Mouse (Mus musculus): ENCODE results near the gene Nrl.
A peak's percentile ranks its signal among the peaks of the same experiment; 100 is the strongest.

The Nrl gene

DNA sequence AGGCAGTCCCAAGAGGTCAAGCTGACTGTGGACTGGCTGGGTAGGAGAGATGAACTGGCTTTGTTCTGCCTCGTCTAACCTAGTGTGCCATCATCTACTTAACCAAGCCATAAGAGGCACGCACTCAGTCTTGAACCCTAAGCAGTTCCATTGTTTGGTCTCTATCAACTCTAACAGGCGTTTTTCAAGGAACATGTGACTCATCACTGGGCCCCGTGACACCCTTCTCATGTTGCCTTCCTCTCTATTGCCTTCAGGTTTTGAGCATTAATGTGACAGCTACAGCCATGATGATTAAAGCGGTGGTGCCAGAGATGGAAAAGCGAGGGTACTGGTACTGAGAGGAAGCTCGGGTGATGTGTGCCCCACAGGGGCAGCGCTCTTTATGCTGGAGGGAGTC, 37.9 kb downstream of the Nrl start:
- no peak for DNase-seq (ENCODE audit: low spot score in 2 of 2)

DNA sequence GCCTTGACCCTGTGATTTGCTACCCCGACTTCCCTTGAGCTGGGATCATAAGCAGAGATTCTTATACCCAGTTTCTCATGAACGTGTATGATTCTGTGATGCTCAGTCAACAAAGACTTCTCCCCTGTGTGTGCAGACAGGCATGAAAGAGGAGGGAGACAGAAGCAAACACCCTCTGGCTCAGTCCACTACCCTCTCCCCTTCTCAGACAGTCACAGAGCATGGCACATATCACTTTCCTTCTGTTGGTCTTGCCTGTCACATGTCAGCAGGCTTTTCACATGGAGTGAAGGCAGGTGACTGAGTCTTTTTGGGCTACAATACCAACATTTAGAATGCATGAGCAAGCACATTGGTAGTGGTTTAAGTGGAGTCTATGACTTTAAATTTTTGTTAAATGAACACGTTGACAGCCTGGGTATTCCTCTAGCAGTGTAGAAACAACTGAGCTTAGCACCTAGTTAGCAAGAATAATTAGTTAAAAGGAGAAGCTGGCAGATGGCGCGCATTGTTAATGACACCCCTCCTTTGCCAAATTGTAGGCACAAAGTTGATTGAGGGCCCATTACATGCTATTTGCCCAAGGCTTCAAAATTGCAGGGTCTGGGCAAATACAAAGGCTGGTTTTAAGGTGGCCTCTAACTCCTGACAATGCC, 40.2 kb downstream of the Nrl start:
- no peak for DNase-seq (ENCODE audit: low spot score in 2 of 2)

- no peak for DNase-seq (ENCODE audit: low spot score in 2 of 2)
Measured at GRCm38 (mm10) chr14:55479629-55480028, 45.2 kb downstream of the Nrl start.

- DNase-seq (ENCODE audit: low spot score in 2 of 2), result peak; percentile 75 to 79
Measured at GRCm38 (mm10) chr14:55478651-55479599, 45.9 kb downstream of the Nrl start, which contains the start of gene Dhrs4. Gene Dhrs4 (plus strand): TSS chr14:55478758.

DNA sequence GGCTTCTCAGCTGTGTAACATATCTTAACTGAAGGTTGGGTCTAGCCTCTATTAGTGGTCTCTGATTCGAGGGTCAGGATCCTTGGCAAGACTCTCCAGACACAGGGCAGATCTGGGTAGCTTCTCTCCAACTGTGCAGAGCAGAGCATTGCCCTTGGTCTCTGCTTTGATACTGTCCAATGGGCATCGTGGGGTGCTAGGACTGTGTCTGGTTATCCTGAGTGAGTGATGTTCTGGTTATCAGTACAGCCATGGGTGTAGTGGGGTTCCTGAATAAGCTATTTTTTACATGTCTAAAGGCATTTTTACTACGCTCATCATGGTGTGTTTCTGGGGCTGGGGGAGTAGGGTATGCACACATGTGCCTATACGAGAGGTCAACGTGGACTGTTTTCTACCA, 47.0 kb downstream of the Nrl start:
- no peak for DNase-seq (ENCODE audit: low spot score in 2 of 2)

DNA sequence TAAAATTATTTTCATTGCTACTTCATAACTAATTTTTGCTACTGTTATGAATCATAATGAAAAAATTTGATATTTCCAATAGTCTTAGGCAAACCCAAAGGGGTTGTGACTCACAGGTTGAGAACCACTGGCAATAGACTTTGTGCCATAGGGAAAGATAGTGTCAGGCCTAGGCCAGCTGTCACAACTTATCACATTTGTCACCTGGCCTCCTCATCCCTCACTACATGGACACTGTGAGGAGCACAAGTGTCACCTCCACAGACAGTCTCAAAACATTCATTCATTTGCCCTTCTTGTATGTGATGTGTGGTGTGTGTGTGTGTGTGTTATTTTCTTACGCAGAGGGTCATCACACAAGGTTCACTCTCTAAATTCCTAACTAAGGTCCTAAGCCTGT, 47.4 kb downstream of the Nrl start:
- no peak for DNase-seq (ENCODE audit: low spot score in 2 of 2)

DNA sequence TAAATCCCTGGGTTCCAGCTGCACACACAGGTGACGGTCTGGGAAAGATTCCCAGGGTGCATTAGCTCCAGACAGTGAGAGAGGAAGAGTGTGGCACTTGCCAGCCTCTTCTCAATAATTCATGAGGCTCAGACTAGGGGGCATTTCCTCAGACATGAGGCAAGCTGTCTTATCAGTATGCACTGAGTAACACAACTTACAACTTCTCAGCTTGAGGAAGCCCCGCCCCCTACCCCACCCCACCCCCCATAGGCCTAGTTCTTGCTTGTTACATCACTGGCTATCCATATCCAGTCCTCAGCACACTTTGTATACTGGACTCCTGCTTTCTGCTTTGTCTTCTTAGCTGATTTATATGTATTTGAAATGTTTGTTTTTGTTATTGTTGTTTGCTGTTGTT, 49.1 kb downstream of the Nrl start:
- DNase-seq (ENCODE audit: low spot score in 2 of 2), result no peak

GRCm38 (mm10) chr14:55470806-55471205, 54.0 kb downstream of the Nrl start:
- DNase-seq (ENCODE audit: low spot score in 2 of 2), result no peak

GRCm38 (mm10) chr14:55469821-55470220, 55.0 kb downstream of the Nrl start:
- no peak for DNase-seq (ENCODE audit: low spot score in 2 of 2)

DNA sequence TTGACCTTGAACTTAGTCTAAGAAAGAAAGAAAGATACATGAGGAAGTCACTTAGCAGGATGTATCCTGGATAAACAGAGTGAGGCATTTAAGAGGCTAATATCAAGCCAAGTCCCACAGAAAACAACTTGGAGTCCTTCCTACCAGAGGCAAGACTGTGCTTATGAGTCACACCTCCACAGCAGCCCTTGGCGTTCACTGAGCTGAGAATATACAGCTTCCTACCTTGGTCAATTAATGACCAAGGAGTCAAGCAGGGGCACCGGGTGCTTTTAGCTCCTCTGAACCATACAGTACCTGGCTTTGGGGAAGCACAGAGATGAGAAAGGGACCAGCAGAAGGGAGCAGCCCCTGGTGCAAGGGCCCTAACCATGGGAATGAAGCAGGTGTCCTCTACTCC, 55.7 kb downstream of the Nrl start:
- DNase-seq (ENCODE audit: low spot score in 2 of 2), result no peak
